Mouse (Mus musculus): ENCODE measurements around the gene Dmkn. TPM values are rescaled to one million over a fixed set of nuclear protein-coding genes. Genes with fewer than 3 reads are reported as not detected.

The Dmkn gene
- polyA plus RNA-seq, 1 experiment = 3.1 TPM

DNA sequence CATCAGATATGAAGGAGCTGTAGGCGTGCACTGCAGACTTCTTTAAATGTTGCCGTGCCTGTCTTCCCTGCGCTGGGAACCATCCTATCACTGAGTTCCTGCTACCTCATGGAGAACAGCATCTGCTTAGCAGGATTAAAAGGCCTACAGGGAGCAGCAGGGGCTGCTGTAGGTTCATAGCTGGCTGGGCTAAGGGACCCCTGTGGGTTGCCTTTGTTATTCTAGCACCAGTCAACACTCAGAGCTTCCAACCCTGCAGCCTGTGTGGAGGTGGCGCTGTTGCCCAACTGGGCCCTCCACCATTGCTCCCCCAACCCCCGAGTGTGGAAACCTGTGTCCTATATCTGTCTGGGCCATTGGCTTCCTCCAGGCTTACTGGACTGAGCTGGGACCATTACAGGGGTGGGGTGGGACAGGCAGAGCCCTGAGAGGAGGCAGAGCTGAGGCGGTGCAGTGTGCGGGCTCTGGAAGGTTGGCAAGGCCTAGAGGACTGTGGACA lies 13.6 kb downstream of the Dmkn start:
- H3K4me3 ChIP-seq (replicated peaks; ENCODE audit: control insufficient read depth, low read depth, low read length) = no peak overlapping the region
- TF ChIP-seq CTCF (IDR thresholded peaks at IDR 0.05; ENCODE audit: control insufficient read depth, insufficient read depth, low read length) = no peak
- TF ChIP-seq POLR2A (IDR thresholded peaks at IDR 0.05; ENCODE audit: borderline replicate concordance, control insufficient read depth, low read depth, low read length) = no peak
- 56% methylated on average over 7 of the region's 7 CpGs for WGBS
- H3K4me1 ChIP-seq (ENCODE audit: control insufficient read depth, insufficient read depth, low read length) = no peaks in the 10 kb centered on the region; the same call in 1 of the 2 replicates
- no peak overlapping the region for H3K27ac ChIP-seq (ENCODE audit: control insufficient read depth, insufficient read depth, low read depth, low read length, poor library complexity)

- no peak for TF ChIP-seq POLR2A (IDR thresholded peaks at IDR 0.05; ENCODE audit: borderline replicate concordance, control insufficient read depth, low read depth, low read length)
- TF ChIP-seq CTCF (IDR thresholded peaks at IDR 0.05; ENCODE audit: control insufficient read depth, insufficient read depth, low read length) = no peak
- Histone ChIP-seq H3K4me1 (ENCODE audit: control insufficient read depth, insufficient read depth, low read length) (no peaks in the 10 kb centered on the region; the same call in 1 of the 2 replicates), H3K27ac (ENCODE audit: control insufficient read depth, insufficient read depth, low read depth, low read length, poor library complexity) (no peak overlapping the region), H3K4me3 (replicated peaks; ENCODE audit: control insufficient read depth, low read depth, low read length) (no peak overlapping the region)
- WGBS = 21% methylated on average over 1 of the region's 1 CpGs
These were observed 14.4 kb downstream of the Dmkn start for GRCm38 (mm10) chr7:30777911-30778310.

- Histone ChIP-seq H3K4me3 (replicated peaks; ENCODE audit: control insufficient read depth, low read depth, low read length) (no peak overlapping the region), H3K4me1 (ENCODE audit: control insufficient read depth, insufficient read depth, low read length) (no peaks in the 10 kb centered on the region), H3K27ac (ENCODE audit: control insufficient read depth, insufficient read depth, low read depth, low read length, poor library complexity) (no peak overlapping the region)
- WGBS = 41% methylated on average over 4 of the region's 4 CpGs
- TF ChIP-seq CTCF (IDR thresholded peaks at IDR 0.05; ENCODE audit: control insufficient read depth, insufficient read depth, low read length) (peak; percentile 69), POLR2A (IDR thresholded peaks at IDR 0.05; ENCODE audit: borderline replicate concordance, control insufficient read depth, low read depth, low read length) (no peak)
These were observed 18.2 kb downstream of the Dmkn start for GRCm38 (mm10) chr7:30781792-30782191.

GRCm38 (mm10) chr7:30782658-30783057 lies 19.1 kb downstream of the Dmkn start:
- WGBS = 51% methylated on average over 3 of the region's 3 CpGs
- H3K27ac ChIP-seq (ENCODE audit: control insufficient read depth, insufficient read depth, low read depth, low read length, poor library complexity) = no peak overlapping the region
- no peaks in the 10 kb centered on the region for H3K4me1 ChIP-seq (ENCODE audit: control insufficient read depth, insufficient read depth, low read length)
- TF ChIP-seq POLR2A (IDR thresholded peaks at IDR 0.05; ENCODE audit: borderline replicate concordance, control insufficient read depth, low read depth, low read length) (no peak), CTCF (IDR thresholded peaks at IDR 0.05; ENCODE audit: control insufficient read depth, insufficient read depth, low read length) (no peak)
- no peak overlapping the region for H3K4me3 ChIP-seq (replicated peaks; ENCODE audit: control insufficient read depth, low read depth, low read length)

- TF ChIP-seq CTCF (IDR thresholded peaks at IDR 0.05; ENCODE audit: control insufficient read depth, insufficient read depth, low read length) = no peak
- TF ChIP-seq POLR2A (IDR thresholded peaks at IDR 0.05; ENCODE audit: borderline replicate concordance, control insufficient read depth, low read depth, low read length) = no peak
- WGBS = 76% methylated on average over 1 of the region's 1 CpGs
- H3K4me1 ChIP-seq (ENCODE audit: control insufficient read depth, insufficient read depth, low read length) = no peaks in the 10 kb centered on the region
These were observed 21.6 kb downstream of the Dmkn start for GRCm38 (mm10) chr7:30785154-30785553.

DNA sequence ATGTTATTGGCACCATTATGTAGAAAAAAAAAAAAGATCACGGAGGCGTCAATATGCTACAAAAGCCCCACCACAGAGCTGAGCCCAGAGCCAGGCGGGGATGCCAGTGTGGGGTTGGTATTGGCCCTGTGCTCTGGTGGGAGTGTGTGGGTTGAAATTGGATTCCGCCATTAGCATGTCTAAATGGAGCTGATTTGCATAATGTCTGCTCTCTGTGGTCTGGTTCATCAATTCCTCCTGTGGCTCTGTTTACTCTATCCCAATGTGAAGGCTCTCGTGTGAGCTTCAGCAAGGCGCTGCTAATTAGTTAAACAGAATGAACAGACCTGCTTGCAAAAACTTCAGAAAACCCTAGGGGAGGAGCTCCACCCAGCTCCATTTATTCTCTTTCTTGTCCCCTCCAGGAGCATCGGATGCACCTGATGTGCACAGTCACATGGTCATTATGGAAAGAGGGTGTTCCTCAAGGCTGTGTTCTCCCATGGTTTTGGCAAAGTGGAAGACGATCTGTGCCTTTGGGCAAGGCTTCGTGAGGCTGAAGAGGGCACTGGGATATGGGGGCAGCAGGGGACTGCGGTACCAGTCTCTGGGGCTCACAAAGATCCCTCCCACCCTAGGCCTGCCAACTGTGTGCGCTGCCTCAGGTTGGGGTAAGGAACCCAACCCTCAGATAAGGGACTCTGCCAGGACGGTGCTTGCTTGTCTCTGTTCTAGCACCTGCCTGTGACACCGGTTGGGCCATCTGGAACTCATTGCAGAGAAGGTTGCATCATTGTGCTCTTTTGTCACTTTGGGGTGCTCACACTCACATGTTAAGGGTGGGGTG lies 22.4 kb downstream of the Dmkn start:
- WGBS = 75% methylated on average over 13 of the region's 13 CpGs
- TF ChIP-seq POLR2A (IDR thresholded peaks at IDR 0.05; ENCODE audit: borderline replicate concordance, control insufficient read depth, low read depth, low read length) = no peak
- TF ChIP-seq CTCF (IDR thresholded peaks at IDR 0.05; ENCODE audit: control insufficient read depth, insufficient read depth, low read length) = no peak
- no peak overlapping the region for H3K27ac ChIP-seq (ENCODE audit: control insufficient read depth, insufficient read depth, low read depth, low read length, poor library complexity)
- no peak overlapping the region for H3K4me3 ChIP-seq (replicated peaks; ENCODE audit: control insufficient read depth, low read depth, low read length)
- H3K4me1 ChIP-seq (ENCODE audit: control insufficient read depth, insufficient read depth, low read length) = no peaks in the 10 kb centered on the region

More at GRCm38 (mm10) chr7:30785154-30785553, 21.6 kb downstream of the Dmkn start:
- Histone ChIP-seq H3K4me3 (replicated peaks; ENCODE audit: control insufficient read depth, low read depth, low read length) (no peak overlapping the region), H3K27ac (ENCODE audit: control insufficient read depth, insufficient read depth, low read depth, low read length, poor library complexity) (no peak overlapping the region)

GRCm38 (mm10) chr7:30787377-30788022 lies 23.9 kb downstream of the Dmkn start, which contains the start of gene Krtdap:
Krtdap (plus strand) TSS chr7:30787896.
- WGBS = 73% methylated on average over 15 of the region's 15 CpGs
- Histone ChIP-seq H3K4me1 (ENCODE audit: control insufficient read depth, insufficient read depth, low read length) (no peaks in the 10 kb centered on the region), H3K4me3 (replicated peaks; ENCODE audit: control insufficient read depth, low read depth, low read length) (no peak within 1 kb of the TSS), H3K27ac (ENCODE audit: control insufficient read depth, insufficient read depth, low read depth, low read length, poor library complexity) (no peak within 1 kb of the TSS)
- TF ChIP-seq CTCF (IDR thresholded peaks at IDR 0.05; ENCODE audit: control insufficient read depth, insufficient read depth, low read length) = no peak
- TF ChIP-seq POLR2A (IDR thresholded peaks at IDR 0.05; ENCODE audit: borderline replicate concordance, control insufficient read depth, low read depth, low read length) = no peak

GRCm38 (mm10) chr7:30790141-30790540 lies 26.6 kb downstream of the Dmkn start:
- 78% methylated on average over 10 of the region's 10 CpGs for WGBS
- H3K27ac ChIP-seq (ENCODE audit: control insufficient read depth, insufficient read depth, low read depth, low read length, poor library complexity) = no peak overlapping the region
- H3K4me1 ChIP-seq (ENCODE audit: control insufficient read depth, insufficient read depth, low read length) = no peaks in the 10 kb centered on the region
- H3K4me3 ChIP-seq (replicated peaks; ENCODE audit: control insufficient read depth, low read depth, low read length) = no peak overlapping the region
- TF ChIP-seq POLR2A (IDR thresholded peaks at IDR 0.05; ENCODE audit: borderline replicate concordance, control insufficient read depth, low read depth, low read length) = no peak
- no peak for TF ChIP-seq CTCF (IDR thresholded peaks at IDR 0.05; ENCODE audit: control insufficient read depth, insufficient read depth, low read length)
